Mouse (Mus musculus) spleen, adult 18-20 months (tissue): ENCODE measurements around the gene Bmp8a.
"Not testable (repeated sequence)": the region's sequence is repeated elsewhere in the genome, so short reads cannot be mapped to it uniquely, and the experiment has no call there.

Experiments
- DNase-seq, 2 experiments: peaks; one replicate each; pipeline ENCODE4 v3.0.0; 2022; ENCODE audit warnings: mixed read lengths in 2 of 2

The Bmp8a gene

GRCm38 (mm10) chr4:123342642-123343470 lies at the start of gene Bmp8a:
Bmp8a (minus strand) TSS chr4:123343252.
- DNase-seq, result peak; percentile 52 to 70

DNA sequence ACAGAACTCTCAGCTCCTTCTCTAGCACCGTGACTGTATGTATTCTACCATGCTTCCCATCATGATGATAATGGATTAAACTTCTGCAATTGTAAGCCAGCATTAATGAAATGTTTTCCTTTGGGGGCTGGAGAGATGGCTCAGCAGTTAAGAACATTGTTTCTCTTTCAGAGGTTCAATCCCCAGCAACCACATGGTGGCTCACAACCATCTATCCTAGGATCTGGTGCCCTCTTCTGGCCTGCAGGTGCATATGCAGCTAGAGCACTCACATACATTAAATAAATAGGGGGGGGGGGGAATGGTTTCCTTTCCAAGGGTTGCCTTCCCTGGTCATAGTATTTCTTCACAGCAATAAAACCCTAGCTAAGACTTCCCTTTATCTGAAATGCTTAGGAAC lies 49.1 kb upstream of the Bmp8a start:
- peak in 1 of 2 experiments; percentile 26 for DNase-seq

GRCm38 (mm10) chr4:123385028-123385427 lies 42.0 kb upstream of the Bmp8a start:
- no peak for DNase-seq

- no peak for DNase-seq
Measured at GRCm38 (mm10) chr4:123383173-123383572, 40.1 kb upstream of the Bmp8a start.

DNA sequence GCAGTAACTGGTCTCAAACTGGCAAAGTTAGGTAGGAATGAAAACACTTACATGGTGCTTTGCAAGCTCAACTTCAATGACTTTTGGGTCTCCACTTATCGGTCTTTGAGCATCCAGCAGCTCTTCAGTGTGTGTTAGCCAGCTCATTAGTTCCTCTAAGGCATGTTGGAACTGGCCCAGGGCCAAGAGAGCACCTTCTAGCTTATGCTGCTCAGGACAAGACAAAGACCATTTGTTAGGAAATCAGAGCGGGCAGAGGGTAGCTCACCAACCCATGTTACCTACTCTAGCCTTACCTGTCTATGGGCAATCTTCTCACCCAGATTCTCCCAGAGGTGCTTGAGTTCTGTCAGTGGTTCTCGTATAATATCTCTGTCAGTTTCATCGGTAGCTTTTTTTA lies 39.0 kb upstream of the Bmp8a start:
- no peak for DNase-seq

- DNase-seq, result no peak
Measured at GRCm38 (mm10) chr4:123381598-123381997, 38.5 kb upstream of the Bmp8a start.

DNA sequence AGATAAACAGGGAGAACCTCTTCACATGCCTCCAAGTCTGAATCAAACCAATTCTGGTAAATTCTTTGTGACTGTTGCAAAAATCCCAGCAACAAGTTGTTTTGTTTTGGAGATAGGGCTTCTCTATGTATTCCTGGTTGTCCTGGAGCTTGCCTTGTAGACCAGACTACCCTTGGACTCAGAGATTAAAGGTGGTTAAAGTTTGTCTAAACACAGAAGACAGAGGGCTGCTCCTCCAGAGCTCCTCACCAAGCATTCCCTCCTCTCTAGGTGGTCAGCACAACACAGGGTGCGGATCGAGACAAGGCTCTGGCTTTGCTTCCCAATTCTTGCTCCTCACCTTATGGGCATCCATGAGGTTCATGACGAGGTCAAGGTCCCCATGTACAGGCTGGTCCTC lies 33.0 kb upstream of the Bmp8a start:
- no peak for DNase-seq

- no peak for DNase-seq
Measured at GRCm38 (mm10) chr4:123374316-123375008, 31.4 kb upstream of the Bmp8a start.

- DNase-seq, result no peak
Measured at GRCm38 (mm10) chr4:123363555-123363954, 20.5 kb upstream of the Bmp8a start.

GRCm38 (mm10) chr4:123360771-123361170 lies 17.7 kb upstream of the Bmp8a start:
- no peak for DNase-seq

DNA sequence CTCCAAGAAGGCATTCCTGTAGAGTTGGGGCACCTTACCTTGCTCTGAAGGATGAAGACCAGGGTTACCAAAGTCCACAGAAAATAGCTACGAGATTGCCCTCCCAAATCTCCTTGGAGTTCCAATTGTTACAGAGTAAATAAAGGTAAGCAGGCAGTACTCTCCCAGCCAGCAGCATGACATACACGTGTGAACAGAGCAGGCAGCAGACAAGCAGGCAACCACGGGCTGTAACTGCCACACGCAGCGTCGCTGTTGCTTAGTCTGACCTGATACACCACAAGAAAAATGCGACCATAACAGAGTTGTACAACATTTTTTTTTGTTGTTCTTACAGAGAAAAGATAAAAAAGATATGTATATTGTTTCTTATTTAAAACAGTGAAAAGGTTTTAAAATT lies 15.6 kb upstream of the Bmp8a start:
- DNase-seq, result no peak

DNA sequence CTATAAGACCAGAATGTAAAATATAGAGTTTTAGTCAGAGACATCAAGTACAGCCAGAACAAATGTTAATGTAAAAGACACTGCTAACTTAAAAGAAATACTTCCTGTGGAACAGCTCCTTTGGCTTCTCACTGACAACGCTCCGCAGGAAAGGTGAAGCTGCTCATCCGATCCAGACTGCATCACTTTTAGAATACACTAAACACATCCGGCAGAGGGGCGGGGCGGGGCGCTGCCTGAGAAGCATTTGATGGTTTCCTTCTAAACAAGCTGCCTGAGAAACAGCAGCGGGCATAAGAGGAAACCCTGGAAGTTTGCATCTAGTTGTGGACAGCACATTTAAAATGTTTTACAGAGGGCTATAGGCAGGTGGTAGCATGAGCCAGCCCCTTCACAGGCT lies 12.9 kb upstream of the Bmp8a start:
- no peak for DNase-seq

GRCm38 (mm10) chr4:123353271-123353877 lies 10.3 kb upstream of the Bmp8a start:
- peak in 1 of 2 experiments; percentile 33 for DNase-seq

- DNase-seq, result no peak
Measured at GRCm38 (mm10) chr4:123343471-123343789, 378 bp upstream of the Bmp8a start.

DNA sequence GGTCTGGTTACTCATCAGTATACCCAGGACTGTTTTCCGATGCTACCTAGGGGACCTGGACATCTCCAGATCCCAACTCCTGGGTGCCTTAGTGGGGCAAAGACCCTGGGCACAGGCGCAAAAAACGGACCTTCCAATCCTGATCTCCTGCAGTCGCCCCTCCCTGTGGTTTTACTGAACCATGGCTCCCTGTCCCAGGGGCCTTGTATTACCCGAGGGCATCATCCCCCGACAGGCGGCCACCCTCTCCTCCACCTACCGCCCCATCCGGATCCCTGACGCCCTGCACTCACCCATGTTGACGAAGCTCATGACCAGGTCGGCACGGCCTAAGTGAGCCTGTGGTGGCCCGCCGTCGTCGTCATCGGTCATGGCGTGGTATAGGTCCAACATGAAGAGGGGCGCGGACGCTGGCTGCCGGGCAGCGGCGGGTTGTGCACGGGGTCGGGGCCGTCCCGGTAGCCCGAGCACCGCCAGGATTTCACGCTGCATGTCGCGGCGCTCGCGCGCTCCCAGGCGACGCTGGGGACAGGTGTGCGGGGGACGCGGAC lies 886 bp downstream of the Bmp8a start:
- DNase-seq, result peak in 1 of 2 experiments; percentile 7

DNA sequence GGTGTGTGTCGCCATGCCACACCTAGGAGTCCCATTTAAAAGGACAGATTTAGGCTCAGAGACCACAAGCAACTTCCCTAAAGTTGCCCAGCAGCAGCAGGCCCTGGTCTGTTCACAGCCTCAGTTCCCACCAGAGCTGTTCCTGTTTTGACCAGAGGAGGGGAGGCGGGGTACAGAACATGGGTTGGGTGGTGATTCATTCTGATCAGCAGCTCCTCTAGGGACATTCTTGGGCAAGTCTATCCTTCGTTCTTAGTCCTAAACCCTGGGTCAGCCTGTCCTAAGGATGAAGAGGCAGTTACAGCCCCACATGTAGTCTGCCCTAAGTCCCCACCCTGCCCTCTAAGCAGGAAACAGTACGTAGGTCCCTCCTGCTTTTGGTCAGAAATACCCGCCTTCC lies 2.8 kb downstream of the Bmp8a start:
- no peak for DNase-seq

DNA sequence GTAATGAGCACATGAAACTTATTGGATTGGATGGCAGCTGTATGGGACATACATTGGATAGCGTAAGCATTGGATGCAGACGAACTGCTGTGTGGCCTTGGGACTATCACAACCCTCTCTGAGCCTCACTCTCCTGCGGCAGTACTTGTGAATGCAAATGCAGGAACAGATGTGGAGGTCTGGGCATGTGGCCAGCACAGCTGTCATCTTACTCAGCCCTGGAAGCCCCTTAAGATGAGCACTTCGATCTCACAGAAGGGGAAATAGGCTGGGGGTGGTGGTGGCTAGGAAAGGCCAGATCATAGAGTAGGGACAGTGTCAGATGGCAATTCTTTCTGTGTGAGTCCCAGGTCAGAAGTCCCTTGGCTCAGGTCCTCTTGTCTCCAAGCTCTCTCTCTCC lies 5.4 kb downstream of the Bmp8a start:
- DNase-seq, result no peak

DNA sequence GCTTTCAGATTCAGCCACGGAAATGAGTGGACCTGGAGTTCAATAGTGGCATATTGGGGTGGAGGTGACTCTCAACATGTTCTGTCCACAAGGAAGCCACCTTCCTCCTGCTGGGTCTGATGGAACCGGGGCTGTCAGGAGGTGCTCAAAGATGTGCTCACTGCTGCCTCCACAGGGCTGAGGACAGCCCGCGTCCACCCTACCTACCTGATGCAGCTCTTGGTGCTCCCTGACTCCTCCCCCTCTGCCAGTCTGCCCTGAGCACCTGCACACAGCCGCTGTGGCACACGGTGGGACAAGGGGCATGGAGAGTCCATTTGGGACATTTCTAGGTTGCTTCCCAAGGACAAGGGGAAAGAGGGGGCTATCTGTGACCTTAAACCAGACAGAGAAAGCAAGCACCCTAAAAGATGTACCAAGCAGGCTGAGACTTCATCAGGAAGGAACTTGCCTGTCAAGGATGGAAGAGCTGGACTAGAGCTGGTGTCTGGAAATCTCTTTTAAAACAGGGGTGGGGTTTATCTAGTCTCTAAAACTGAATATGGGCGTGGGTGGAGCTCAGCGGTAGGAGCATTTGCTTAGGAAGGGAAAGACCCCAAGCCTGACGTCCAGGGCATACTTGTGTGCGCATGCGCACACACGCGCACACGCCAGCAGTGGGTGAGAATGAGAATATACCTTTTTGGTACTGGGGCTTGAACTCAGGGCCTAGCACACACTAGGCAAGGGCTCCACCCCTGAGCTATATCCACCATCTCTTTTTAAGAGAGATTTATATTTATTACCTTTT lies 7.1 kb downstream of the Bmp8a start:
- DNase-seq, result no peak

DNA sequence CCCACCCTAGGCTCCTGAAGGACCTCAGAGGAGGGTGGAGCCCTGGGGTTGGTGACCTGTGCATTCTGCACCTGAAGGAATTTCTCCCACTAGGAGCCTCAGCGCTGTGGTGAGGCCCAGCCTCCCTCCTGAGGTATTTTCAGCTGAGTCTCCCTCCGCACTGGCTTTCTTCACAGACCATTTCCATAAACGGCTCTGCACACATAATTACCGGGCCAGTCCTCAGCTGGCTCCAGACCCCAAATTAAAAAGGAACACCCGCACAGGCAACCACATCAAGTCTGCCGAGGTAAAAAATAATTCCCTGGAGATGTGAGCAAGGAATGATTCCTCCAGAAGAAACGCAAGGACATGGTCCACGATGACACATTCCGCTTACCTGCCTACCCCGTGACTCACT lies 7.8 kb downstream of the Bmp8a start:
- not testable (repeated sequence) for DNase-seq

DNA sequence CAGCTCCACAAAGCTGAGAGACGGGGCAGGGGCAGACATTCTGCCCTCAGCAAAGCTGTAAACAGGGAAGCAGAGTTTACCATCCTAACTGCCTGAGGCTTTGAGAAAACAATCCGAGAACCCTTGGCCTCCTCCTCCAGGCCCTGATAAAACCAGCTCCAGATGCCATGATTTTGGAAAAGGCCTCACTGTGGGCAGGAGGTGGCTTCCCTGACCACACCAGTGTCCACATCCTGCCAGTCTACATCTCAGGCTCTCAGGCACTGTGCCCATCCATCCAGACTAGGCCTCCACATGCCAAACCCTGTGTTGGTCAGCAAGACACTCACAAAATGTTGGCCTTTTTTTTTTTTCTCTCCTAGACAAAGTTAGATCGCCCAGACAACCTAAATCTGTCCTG lies 8.9 kb downstream of the Bmp8a start:
- no peak for DNase-seq

- no peak for DNase-seq
Measured at GRCm38 (mm10) chr4:123333151-123333550, 9.9 kb downstream of the Bmp8a start.

DNA sequence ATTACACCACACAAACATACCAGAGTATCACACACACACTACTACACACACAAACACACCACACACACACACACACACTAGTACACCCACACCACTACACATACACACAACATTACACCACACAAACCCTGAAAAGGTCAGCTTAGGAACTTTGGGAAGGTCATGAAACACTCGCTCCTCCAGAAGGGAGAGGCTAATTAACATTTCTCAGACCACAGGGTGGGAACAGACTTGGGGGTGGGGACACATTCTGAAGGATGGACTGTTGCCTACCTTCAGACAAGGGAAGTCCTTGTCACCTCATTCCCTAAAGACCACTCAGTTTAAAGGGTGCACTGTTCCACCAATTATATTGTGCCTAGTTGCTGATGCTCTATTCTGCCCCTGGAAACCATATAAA lies 11.1 kb downstream of the Bmp8a start:
- not testable (repeated sequence) for DNase-seq

DNA sequence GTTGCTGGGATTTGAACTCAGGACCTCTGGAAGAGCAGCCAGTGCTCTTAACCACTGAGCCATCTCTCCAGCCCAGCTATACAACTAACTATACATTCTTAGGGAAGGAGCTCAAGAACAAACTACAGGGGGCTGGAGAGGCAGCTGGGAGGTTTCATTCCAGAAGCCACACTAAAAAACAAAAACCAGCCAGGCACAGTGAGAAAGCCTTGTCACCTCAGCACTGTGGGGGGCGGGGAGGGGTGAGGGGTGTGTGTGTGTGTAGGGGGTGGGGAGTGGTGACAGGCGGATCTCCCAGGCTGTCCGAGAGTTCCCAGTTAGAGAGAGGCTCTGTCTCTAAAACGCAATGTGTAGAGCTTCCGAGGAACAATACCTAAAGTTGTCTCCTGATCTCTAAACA lies 11.7 kb downstream of the Bmp8a start:
- no peak for DNase-seq
